Mouse (Mus musculus) ES-Bruce4 (cell line): ENCODE measurements around the gene Glt1d1.
A peak's percentile ranks its signal among the peaks of the same experiment; 100 is the strongest.

ENCODE experiments used
- CTCF ChIP-seq: IDR thresholded peaks from one replicate; pipeline ENCODE4 v1.8.1; 2011; ENCODE audit warnings: low read depth, low read length
- POLR2A ChIP-seq: IDR thresholded peaks from one replicate; pipeline ENCODE4 v1.8.1; 2011; ENCODE audit warnings: low read length; ENCODE audit not compliant: insufficient read depth

GRCm38 (mm10) chr5:127678501-127678900 is 46.4 kb downstream of the Glt1d1 start:
- TF ChIP-seq CTCF (peak; percentile 3), POLR2A (no peak)
